14 mouse cellular contexts compared by ENCODE assay signal in the genomic region with DNA sequence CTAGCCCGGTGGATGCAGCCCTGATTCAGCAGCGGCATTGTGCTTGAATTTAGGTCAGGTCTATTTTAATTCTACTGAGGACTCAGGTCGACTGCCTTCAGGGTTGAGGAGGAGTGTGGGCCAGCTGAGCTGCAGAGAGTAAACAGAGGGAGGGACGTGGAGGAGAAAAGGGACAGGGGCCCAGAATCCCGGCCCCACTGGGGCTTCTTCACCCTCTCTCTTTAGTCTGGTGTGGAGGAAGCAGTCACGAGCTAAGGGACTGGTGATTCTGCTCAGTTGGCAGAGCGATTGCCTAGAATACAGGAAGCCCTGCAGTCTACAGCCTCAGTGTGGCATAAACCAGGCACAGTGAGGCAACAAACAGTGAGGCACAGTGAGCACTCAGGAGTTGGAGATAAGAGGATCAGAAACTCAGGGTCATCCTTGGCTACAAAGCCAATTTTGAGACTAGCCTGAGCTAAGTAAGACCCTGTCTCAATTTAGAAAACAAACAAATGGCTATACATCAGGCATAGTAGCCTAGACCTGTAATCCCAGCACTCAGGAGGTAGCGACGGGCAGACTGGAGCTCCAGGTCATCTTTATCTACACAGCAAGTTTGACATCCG. TPM values are rescaled to one million over a fixed set of nuclear protein-coding genes. Genes with fewer than 3 reads are reported as not detected.
DNase-seq lines count a peak whose midpoint lies in the region; ATAC-seq and TF ChIP-seq lines count a peak whose summit lies in the region.
"Had no signal": no experiment of that assay in that cellular context is flagged by ENCODE, and none has a peak within 500 bp of the region (broad histone marks: within the 10 kb centered on the region; RNA-seq: fewer than 3 reads in every experiment).

No protein-coding gene starts in this region.

- TF ChIP-seq POLR2A in heart, adult 2 months (IDR thresholded peaks at IDR 0.05; ENCODE audit: insufficient read depth, low read depth, low read length) = no peak

- no peaks in the 10 kb centered on the region for H3K9me3 ChIP-seq in liver, embryonic 16.5 days (replicated peaks; ENCODE audit: control insufficient read depth, low read length)
- H3K9me3 ChIP-seq in kidney, embryonic 15.5 days (replicated peaks) = no peaks in the 10 kb centered on the region
- H3K9me3 ChIP-seq: midbrain, embryonic 12.5 days had no signal

- DNase-seq in heart, adult 2 months = peak in 1 of 2 experiments; percentile 18
- DNase-seq in heart, postnatal 25 days (ENCODE audit: low spot score) = no peak
- peak; percentile 47 for DNase-seq in right cerebral cortex, postnatal 25 days
- no peak for DNase-seq in right cerebral cortex, postnatal 4 days
- peak; percentile 56 for DNase-seq in thymus, postnatal 4 days
- no peak for DNase-seq in kidney, postnatal 14 days
- DNase-seq: cerebellum, postnatal 10 days; kidney, adult 11 months; layer of hippocampus, postnatal 36 days had no signal

- intact Hi-C loops in heart, adult 2 months (cut with DNase I) = no loop called here
- intact Hi-C loops in heart, postnatal 25 days (cut with DNase I) = no loop called here

- no peak overlapping the region for H3K9ac ChIP-seq in heart, adult 2 months (ENCODE audit: low read depth, low read length)
- peak overlapping the region; percentile 19; the same call in 1 of the 2 replicates for H3K9ac ChIP-seq in liver, embryonic 16.5 days (ENCODE audit: low read depth, low read length)
- H3K9ac ChIP-seq in kidney, embryonic 15.5 days = no peak overlapping the region
- H3K9ac ChIP-seq: midbrain, embryonic 12.5 days had no signal

- 63% methylated on average over 10 of the region's 10 CpGs for WGBS in heart, adult 2 months
- 56% methylated on average over 10 of the region's 10 CpGs for WGBS in liver, embryonic 16.5 days (ENCODE audit: insufficient replicate concordance)
- WGBS in kidney, embryonic 15.5 days = 77% methylated on average over 10 of the region's 10 CpGs

- ATAC-seq in liver, embryonic 16.5 days (ENCODE audit: low read depth) = no peak
- ATAC-seq in kidney, embryonic 15.5 days (replicated peaks; ENCODE audit: low FRiP score) = no peak

- H3K36me3 ChIP-seq in heart, adult 2 months (ENCODE audit: control insufficient read depth, insufficient read depth, low read length) = no peaks in the 10 kb centered on the region
- H3K36me3 ChIP-seq in liver, embryonic 16.5 days (ENCODE audit: control insufficient read depth, insufficient read depth) = no peaks in the 10 kb centered on the region
- no peaks in the 10 kb centered on the region for H3K36me3 ChIP-seq in kidney, embryonic 15.5 days
- H3K36me3 ChIP-seq: midbrain, embryonic 12.5 days had no signal

- peak overlapping the region; percentile 31; the same call in 1 of the 2 replicates for H3K27ac ChIP-seq in heart, adult 2 months
- peak overlapping the region; percentile 75 for H3K27ac ChIP-seq in liver, embryonic 16.5 days (ENCODE audit: low read length)
- no peak overlapping the region for H3K27ac ChIP-seq in kidney, embryonic 15.5 days
- H3K27ac ChIP-seq: midbrain, embryonic 12.5 days had no signal

- H3K4me1 ChIP-seq in heart, adult 2 months (ENCODE audit: control insufficient read depth, insufficient read depth, low read length) = 0 out of 2 replicates have a peak, but pooled peaks cover 1% of the 10 kb centered on the region
- H3K4me1 ChIP-seq in liver, embryonic 16.5 days (ENCODE audit: control insufficient read depth, low read depth, low read length) = peaks cover 42% of the 10 kb centered on the region
- peaks cover 14% of the 10 kb centered on the region for H3K4me1 ChIP-seq in kidney, embryonic 15.5 days

- H3K79me2 ChIP-seq in heart, adult 2 months (replicated peaks; ENCODE audit: control insufficient read depth, insufficient read depth, low read length) = no peaks in the 10 kb centered on the region

- no peak overlapping the region for H3K4me3 ChIP-seq in heart, adult 2 months
- no peak overlapping the region for H3K4me3 ChIP-seq in liver, embryonic 16.5 days (ENCODE audit: low read depth, low read length)
- H3K4me3 ChIP-seq in kidney, embryonic 15.5 days (replicated peaks) = no peak overlapping the region
- H3K4me3 ChIP-seq: erythroblast, embryonic 14.5 days; midbrain, embryonic 12.5 days had no signal

- no peak overlapping the region for H3K4me2 ChIP-seq in liver, embryonic 16.5 days (ENCODE audit: low read depth, low read length)
- H3K4me2 ChIP-seq in kidney, embryonic 15.5 days = no peak overlapping the region
- H3K4me2 ChIP-seq: midbrain, embryonic 12.5 days had no signal

- no peaks in the 10 kb centered on the region for H3K27me3 ChIP-seq in heart, adult 2 months (ENCODE audit: control insufficient read depth, insufficient read depth, low read length)
- H3K27me3 ChIP-seq in liver, embryonic 16.5 days (ENCODE audit: control insufficient read depth, insufficient read depth, low read depth, low read length) = no peaks in the 10 kb centered on the region
- no peaks in the 10 kb centered on the region for H3K27me3 ChIP-seq in kidney, embryonic 15.5 days
- H3K27me3 ChIP-seq: CH12.LX; midbrain, embryonic 12.5 days had no signal

- TF ChIP-seq CTCF in heart, adult 2 months (IDR thresholded peaks at IDR 0.05) = no peak

- no peak for TF ChIP-seq EP300 in heart, adult 2 months (IDR thresholded peaks at IDR 0.05; ENCODE audit: insufficient read depth, low read depth, low read length)

RNA-seq across cellular contexts. Expression of a gene that starts 11.7 kb away (rescaled TPM):
- 10 to 100 TPM; 23.8 to 26.4 TPM for total RNA-seq in heart, adult 2 months (2021)
- 13.4 and 18.0 TPM in 2 replicates for polyA plus RNA-seq in heart, adult 2 months (2012; rRNA removed)
- 10 to 100 TPM; 18.2 to 26.3 TPM for total RNA-seq in heart, postnatal 25 days (2021)
- 9.9 and 11.6 TPM in 2 replicates for polyA plus RNA-seq in liver, embryonic 16.5 days (2015; fragmentation: Nextera tagmentation; extraction: Ambion mirVana)
- polyA plus RNA-seq in kidney, embryonic 15.5 days (2015; fragmentation: Nextera tagmentation; extraction: Ambion mirVana) = 77.5 and 84.3 TPM in 2 replicates

Comparison
In these comparisons a context has a peak if more than half of its experiments do, and no peak if none do; other contexts are left out.
1. DNase-seq: peak in right cerebral cortex, postnatal 25 days (single experiment) and thymus, postnatal 4 days (single experiment); none in heart, postnatal 25 days (single experiment), right cerebral cortex, postnatal 4 days (single experiment) and kidney, postnatal 14 days (single experiment).